Mouse (Mus musculus) liver, adult 10 weeks (tissue): ENCODE results near the gene Gm3327. TPM values are rescaled to one million over a fixed set of nuclear protein-coding genes. Genes with fewer than 3 reads are reported as not detected.

Source experiments
- polyA plus RNA-seq: library from polyadenylated mRNA; stranded (reverse); fragments of 350-450 nt; fragmentation: Illumina TruSeq; extraction: RNeasy Lipid Tissue Mini Kit (QIAGEN cat#74804); gene quantifications from one replicate; pipeline ENCODE4 v1.2.3, GENCODE M21; 2014; ENCODE audit warnings: low read depth, low replicate concordance

The Gm3327 gene
- polyA plus RNA-seq, result not detected

GRCm38 (mm10) chr14:44123551-44123950 is at the start of gene Gm3327:
Gene Gm3327 (plus strand): TSS chr14:44123851.

GRCm38 (mm10) chr14:44102354-44102753 is 21.3 kb upstream of the Gm3327 start, which contains the start of gene Ear2:
Gene Ear2 (plus strand): TSS chr14:44102654.

Other genes with a start within 250 kb of the Gm3327 start
- gene Ear1, start 248.3 kb upstream of the Gm3327 start, polyA plus RNA-seq, result not detected
- not detected for gene Ear10, start 200.3 kb upstream of the Gm3327 start, polyA plus RNA-seq
- 0.48 TPM for gene Gm8113, start 198.5 kb upstream of the Gm3327 start, polyA plus RNA-seq
- not detected for gene Ang5, start 166.8 kb upstream of the Gm3327 start, polyA plus RNA-seq
- not detected for gene Ang6, start 121.6 kb upstream of the Gm3327 start, polyA plus RNA-seq
- 11.1 TPM for gene Ear2, start 21.2 kb upstream of the Gm3327 start, polyA plus RNA-seq
- not detected for gene Gm8212, start 73.8 kb downstream of the Gm3327 start, polyA plus RNA-seq
- gene 4930503E14Rik, start 89.4 kb downstream of the Gm3327 start, polyA plus RNA-seq, result not detected
- gene Gm8220, start 161.7 kb downstream of the Gm3327 start, polyA plus RNA-seq, result not detected
- gene Gm5930, start 214.7 kb downstream of the Gm3327 start, polyA plus RNA-seq, result not detected
- gene Gm8229, start 241.5 kb downstream of the Gm3327 start, polyA plus RNA-seq, result not detected